Mouse (Mus musculus): ENCODE data around the gene Car10.

Car10 gene

GRCm38 (mm10) chr11:93497896-93498295, 400.1 kb downstream of the Car10 start:
- no peak for DNase-seq (ENCODE audit: low spot score)

- DNase-seq (ENCODE audit: low spot score): no peak
Observed at GRCm38 (mm10) chr11:93500442-93500841, 402.6 kb downstream of the Car10 start.

- DNase-seq (ENCODE audit: low spot score): no peak
Observed at GRCm38 (mm10) chr11:93501671-93502070, 403.8 kb downstream of the Car10 start.

DNA sequence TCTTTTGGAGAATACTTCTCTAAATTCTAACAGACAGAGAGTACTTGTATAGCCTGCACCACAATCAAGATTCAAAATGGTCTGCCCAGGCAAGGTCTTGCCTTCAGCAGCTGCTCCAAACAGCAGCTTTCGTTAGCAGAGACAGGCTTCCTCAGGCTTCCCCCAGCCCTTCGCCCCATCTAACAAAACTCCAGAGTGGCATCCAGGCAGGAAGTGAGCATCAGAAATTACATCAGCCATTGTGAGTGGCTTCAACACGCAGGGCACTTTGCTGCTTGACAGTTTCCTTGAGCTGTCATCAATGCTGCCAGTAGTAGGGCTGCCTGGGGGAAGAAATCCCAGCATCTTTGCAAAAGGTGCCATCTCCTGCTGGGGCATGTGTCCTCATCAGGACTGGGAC, 405.0 kb downstream of the Car10 start:
- DNase-seq (ENCODE audit: low spot score): no peak

GRCm38 (mm10) chr11:93503469-93503868, 405.6 kb downstream of the Car10 start:
- DNase-seq (ENCODE audit: low spot score): no peak

GRCm38 (mm10) chr11:93509527-93510235, 411.9 kb downstream of the Car10 start:
- DNase-seq (ENCODE audit: low spot score): no peak

GRCm38 (mm10) chr11:93512843-93513242, 415.0 kb downstream of the Car10 start:
- DNase-seq (ENCODE audit: low spot score): no peak

GRCm38 (mm10) chr11:93514396-93514795, 416.6 kb downstream of the Car10 start:
- no peak for DNase-seq (ENCODE audit: low spot score)

DNA sequence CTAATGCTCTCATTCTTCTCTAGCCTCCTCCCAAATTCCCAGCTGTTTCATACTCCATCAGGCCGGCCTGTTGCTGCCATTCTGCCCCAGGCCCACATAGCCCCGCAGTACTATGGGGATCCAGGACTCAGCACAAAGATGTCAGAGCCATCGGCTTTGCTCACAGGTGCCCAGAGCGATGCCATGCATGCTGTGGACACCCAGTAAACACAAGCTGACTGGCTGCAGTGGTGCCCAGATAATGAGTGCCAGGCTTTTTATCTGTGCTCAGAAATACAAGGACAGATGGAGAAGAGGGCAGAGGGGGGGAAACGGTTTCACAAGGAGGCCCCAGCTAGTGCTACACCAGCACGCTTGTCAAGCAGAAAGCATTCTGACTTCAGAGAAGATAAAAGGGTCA, 417.7 kb downstream of the Car10 start:
- DNase-seq (ENCODE audit: low spot score): no peak

DNA sequence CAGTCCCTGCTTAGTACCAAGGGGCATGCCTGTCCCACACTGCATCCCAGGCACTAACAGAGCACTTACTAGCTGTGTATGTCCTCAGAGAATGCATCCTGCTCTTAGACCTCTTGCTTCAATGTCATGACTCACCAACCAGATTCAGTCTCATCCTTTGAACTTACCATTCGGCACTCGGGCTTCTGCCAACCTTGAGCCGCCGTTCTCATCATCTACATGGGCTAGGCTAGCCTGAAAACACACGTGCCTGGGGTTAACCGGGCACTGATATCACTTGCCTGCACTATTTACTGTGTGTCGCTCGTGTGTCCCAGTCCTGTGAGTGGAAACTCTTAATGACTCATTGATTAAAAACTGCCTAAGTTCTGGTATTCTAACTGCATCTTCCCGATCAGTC, 418.4 kb downstream of the Car10 start:
- no peak for DNase-seq (ENCODE audit: low spot score)

DNA sequence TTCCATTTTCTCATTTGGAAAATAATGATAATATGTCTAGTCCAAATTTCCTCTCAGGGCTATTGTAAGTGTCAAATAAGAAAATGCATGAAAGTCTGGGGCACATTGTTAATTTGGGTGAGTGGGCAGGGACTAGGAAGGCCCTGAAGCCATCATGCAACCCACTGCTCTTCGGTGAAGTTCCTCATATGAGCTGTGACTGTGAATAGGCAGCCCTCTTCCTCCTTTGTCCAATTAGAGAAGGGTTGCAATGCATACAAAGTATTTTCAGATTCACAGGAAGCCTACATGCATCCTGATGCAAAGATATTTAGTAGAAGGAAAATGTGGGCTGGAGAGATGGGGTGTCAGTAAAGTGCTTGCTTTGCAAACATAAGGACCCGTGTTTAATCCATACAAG, 419.1 kb downstream of the Car10 start:
- DNase-seq (ENCODE audit: low spot score): no peak

GRCm38 (mm10) chr11:93522501-93522900, 424.7 kb downstream of the Car10 start:
- no peak for DNase-seq (ENCODE audit: low spot score)

GRCm38 (mm10) chr11:93525921-93526320, 428.1 kb downstream of the Car10 start:
- no peak for DNase-seq (ENCODE audit: low spot score)

DNA sequence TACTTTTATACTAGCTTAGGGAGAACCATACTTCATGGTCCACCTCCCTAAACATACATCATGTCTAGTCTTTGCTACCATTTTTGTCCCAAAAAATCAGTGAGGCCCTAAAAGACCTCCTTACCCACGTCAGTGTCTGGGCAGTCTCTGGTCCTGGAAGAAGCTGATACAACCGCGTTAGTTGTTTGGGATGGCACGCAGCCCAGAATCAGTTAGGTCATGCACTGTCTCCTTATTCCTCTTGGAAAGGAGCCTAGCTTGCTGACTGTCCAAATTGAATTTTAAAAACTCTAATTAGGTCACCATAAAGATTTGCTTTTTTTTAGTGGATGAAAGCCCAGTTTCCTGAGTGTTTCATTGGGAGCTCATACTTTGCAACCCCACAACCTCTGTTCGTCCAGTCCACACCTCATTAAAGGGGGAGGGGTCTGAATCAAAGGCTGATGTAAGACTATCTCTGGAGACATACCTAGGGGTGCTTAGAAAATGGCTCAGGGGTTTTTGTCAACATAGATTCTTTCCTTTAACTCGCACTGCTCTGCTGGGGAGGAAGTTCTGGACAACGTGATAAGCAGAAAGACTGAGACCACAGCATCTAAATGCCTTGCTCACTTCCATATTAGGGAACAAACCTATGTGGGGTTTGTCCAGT, 433.3 kb downstream of the Car10 start:
- DNase-seq (ENCODE audit: low spot score): no peak

DNA sequence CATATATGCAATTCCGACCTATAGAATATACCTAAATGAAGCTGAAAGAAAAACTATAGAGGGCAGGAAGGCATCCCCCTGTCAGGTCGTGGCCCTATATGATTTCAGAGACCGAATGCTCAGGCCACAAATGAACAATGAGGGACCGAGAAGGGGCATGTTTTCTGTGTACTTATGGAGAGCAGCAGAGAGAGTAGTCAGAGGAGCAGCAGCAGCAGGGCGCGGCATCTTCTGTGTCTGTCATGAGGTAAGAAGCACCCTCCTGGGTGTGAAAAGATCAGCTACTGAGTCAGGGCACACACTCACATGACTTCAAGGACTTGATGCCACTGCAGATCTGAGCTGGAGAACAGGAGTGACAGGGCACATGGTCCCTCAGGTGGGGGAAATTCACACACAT, 438.4 kb downstream of the Car10 start:
- DNase-seq (ENCODE audit: low spot score): no peak

DNA sequence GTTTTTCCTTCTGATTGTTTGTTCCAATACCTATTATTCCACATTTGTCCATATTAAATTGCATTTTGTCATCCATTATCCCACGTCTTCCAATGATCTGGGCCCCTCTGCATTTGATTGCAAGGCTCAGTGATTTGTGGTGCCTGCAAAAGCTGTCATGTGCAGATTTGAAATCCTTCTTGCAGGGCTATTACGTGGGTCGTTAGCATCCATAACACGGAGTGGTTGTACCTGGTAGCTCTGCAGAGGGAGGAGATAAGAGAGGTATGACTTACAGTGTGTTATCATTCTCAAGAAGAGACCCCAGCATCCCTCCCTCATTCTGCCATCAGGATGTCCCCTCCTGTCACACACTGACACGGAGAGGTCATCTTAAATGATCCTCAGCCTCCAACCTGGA, 451.1 kb downstream of the Car10 start:
- DNase-seq (ENCODE audit: low spot score): no peak

- DNase-seq (ENCODE audit: low spot score): no peak
Observed at GRCm38 (mm10) chr11:93550908-93551307, 453.1 kb downstream of the Car10 start.

GRCm38 (mm10) chr11:93559118-93559517, 461.3 kb downstream of the Car10 start:
- no peak for DNase-seq (ENCODE audit: low spot score)

GRCm38 (mm10) chr11:93560570-93560969, 462.7 kb downstream of the Car10 start:
- no peak for DNase-seq (ENCODE audit: low spot score)

- no peak for DNase-seq (ENCODE audit: low spot score)
Observed at GRCm38 (mm10) chr11:93562330-93562865, 464.6 kb downstream of the Car10 start.

GRCm38 (mm10) chr11:93565756-93566155, 467.9 kb downstream of the Car10 start:
- no peak for DNase-seq (ENCODE audit: low spot score)

GRCm38 (mm10) chr11:93571917-93572641, 474.3 kb downstream of the Car10 start:
- no peak for DNase-seq (ENCODE audit: low spot score)

DNA sequence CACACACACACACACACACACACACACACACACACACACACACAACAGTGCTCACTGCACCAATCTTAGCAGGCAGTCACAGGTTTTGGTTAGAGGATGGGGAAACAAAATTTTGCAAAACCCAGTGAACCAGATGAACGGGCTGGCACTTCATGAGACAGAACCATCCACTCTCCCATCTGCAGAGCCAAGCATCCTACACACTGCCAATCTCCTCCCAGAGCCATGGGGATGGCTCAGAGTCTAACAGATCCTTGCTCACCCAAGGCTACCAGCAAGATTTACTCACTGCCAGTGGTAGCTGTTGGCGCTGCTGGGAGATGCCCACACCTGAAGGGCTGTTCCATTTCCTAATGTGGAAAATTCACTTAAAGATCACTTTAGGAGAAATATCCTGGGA, 479.6 kb downstream of the Car10 start:
- no peak for DNase-seq (ENCODE audit: low spot score)
